8 mouse cellular contexts compared by ENCODE assay signal in the genomic region with DNA sequence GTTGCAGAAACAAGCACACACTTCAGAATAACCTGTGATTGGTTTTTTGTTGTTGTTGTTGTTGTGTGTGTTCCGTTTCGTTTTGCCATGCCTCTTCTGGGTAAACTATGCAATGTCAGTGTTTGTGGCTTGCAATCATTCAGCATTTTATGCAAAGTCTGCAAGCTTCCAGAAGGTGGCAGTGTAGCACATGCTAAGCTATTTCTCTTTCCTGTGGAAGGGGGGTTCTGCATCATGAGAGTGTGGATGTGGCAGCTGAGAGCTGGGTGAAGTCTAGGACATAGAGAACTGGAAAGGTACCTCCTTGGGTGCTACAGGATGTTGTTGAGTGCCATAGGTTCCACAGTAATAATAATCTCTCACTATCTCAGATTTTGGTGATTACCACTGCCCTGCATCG. TPM values are rescaled to one million over a fixed set of nuclear protein-coding genes. Genes with fewer than 3 reads are reported as not detected.
A peak's percentile ranks its signal among the peaks of the same experiment; 100 is the strongest.
DNase-seq lines count a peak whose midpoint lies in the region; ATAC-seq and TF ChIP-seq lines count a peak whose summit lies in the region.

No protein-coding gene starts in this region.

- no peak for TF ChIP-seq EP300 in lung, postnatal 0 days (IDR thresholded peaks at IDR 0.05)

- H3K27ac ChIP-seq in lung, postnatal 0 days (ENCODE audit: low read length): no peak overlapping the region
- H3K27ac ChIP-seq in heart, embryonic 10.5 days: no peak overlapping the region

- H3K4me1 ChIP-seq in lung, postnatal 0 days (ENCODE audit: insufficient read depth, low read depth, low read length): no peaks in the 10 kb centered on the region
- H3K4me1 ChIP-seq in heart, embryonic 10.5 days: no peaks in the 10 kb centered on the region

- peaks cover 26% of the 10 kb centered on the region; the same call in 1 of the 2 replicates for H3K36me3 ChIP-seq in lung, postnatal 0 days (ENCODE audit: insufficient read depth, low read length)
- peaks cover 76% of the 10 kb centered on the region for H3K36me3 ChIP-seq in heart, embryonic 10.5 days

- peak; percentile 76 for TF ChIP-seq CTCF in lung, postnatal 0 days (IDR thresholded peaks at IDR 0.05)

- H3K4me2 ChIP-seq in lung, postnatal 0 days (replicated peaks; ENCODE audit: low read depth, low read length): no peak overlapping the region

- peak; percentile 55 for ATAC-seq in frontal cortex, adult (ENCODE audit: low TSS enrichment)
- no peak for ATAC-seq in lung, postnatal 0 days
- ATAC-seq in common myeloid progenitor, adult 5-6 weeks (replicated peaks; ENCODE audit: low read depth, poor library complexity, severe bottlenecking): peak; percentile 66

- no peaks in the 10 kb centered on the region for H3K27me3 ChIP-seq in lung, postnatal 0 days (replicated peaks; ENCODE audit: insufficient read depth, low read length)
- H3K27me3 ChIP-seq in heart, embryonic 10.5 days (ENCODE audit: insufficient read depth, poor library complexity, severe bottlenecking): no peaks in the 10 kb centered on the region

- WGBS in lung, postnatal 0 days: 67% methylated on average over 3 of the region's 3 CpGs
- WGBS in heart, embryonic 10.5 days: 71% methylated on average over 3 of the region's 3 CpGs

- no peak overlapping the region for H3K4me3 ChIP-seq in lung, postnatal 0 days (ENCODE audit: low read depth, low read length)
- no peak overlapping the region for H3K4me3 ChIP-seq in heart, embryonic 10.5 days

- DNase-seq in frontal cortex, postnatal 10 days (ENCODE audit: low spot score in 2 of 2): no peak
- DNase-seq in lung, postnatal 0 days (ENCODE audit: low spot score): peak; percentile 60
- DNase-seq in lung, adult 18-20 months: no peak
- DNase-seq in naive thymus-derived CD4-positive, alpha-beta T cell, adult 2 months (ENCODE audit: low read depth): peak; percentile 50
- no peak for DNase-seq in heart, embryonic 10.5 days (ENCODE audit: low spot score)
- DNase-seq in adrenal gland, postnatal 4 days (ENCODE audit: low spot score in 2 of 2): no peak

- no peak overlapping the region for H3K9ac ChIP-seq in lung, postnatal 0 days (replicated peaks; ENCODE audit: low read depth)

- no peaks in the 10 kb centered on the region for H3K9me3 ChIP-seq in lung, postnatal 0 days (ENCODE audit: low read length)
- no peaks in the 10 kb centered on the region for H3K9me3 ChIP-seq in heart, embryonic 10.5 days

RNA-seq across cellular contexts. Expression of a gene that starts 15.8 kb away (rescaled TPM):
- 18.0 and 19.3 TPM in 2 replicates for polyA plus RNA-seq in lung, postnatal 0 days (2015; fragmentation: Nextera tagmentation; extraction: Ambion mirVana)
- 23.3 and 25.8 TPM in 2 replicates for total RNA-seq in common myeloid progenitor, adult 5-6 weeks (2017)
- 41.3 and 45.9 TPM in 2 replicates for polyA plus RNA-seq in heart, embryonic 10.5 days (2016; fragmentation: Nextera tagmentation; extraction: Ambion mirVana)
- total RNA-seq in adrenal gland, postnatal 4 days (2021): 10 to 100 TPM; 22.2 to 24.2 TPM

RNA-seq across cellular contexts. Expression of a gene that starts 16.1 kb away (rescaled TPM):
- 43.4 and 50.4 TPM in 2 replicates for polyA plus RNA-seq in lung, postnatal 0 days (2015; fragmentation: Nextera tagmentation; extraction: Ambion mirVana)
- 7.5 and 8.5 TPM in 2 replicates for total RNA-seq in common myeloid progenitor, adult 5-6 weeks (2017)
- 69.7 and 73.6 TPM in 2 replicates for polyA plus RNA-seq in heart, embryonic 10.5 days (2016; fragmentation: Nextera tagmentation; extraction: Ambion mirVana)
- total RNA-seq in adrenal gland, postnatal 4 days (2021): 10 to 100 TPM; 35.8 to 35.9 TPM

Comparison
In these comparisons a context has a peak if more than half of its experiments do, and no peak if none do; other contexts are left out.
1. DNase-seq: peak in lung, postnatal 0 days (single experiment) and naive thymus-derived CD4-positive, alpha-beta T cell, adult 2 months (single experiment); none in frontal cortex, postnatal 10 days (0 of 2), lung, adult 18-20 months (0 of 2), heart, embryonic 10.5 days (single experiment) and adrenal gland, postnatal 4 days (0 of 2).